Mouse (Mus musculus): ENCODE results near the gene Pid1. TPM values are rescaled to one million over a fixed set of nuclear protein-coding genes. Genes with fewer than 3 reads are reported as not detected.

The Pid1 gene
- polyA plus RNA-seq (2014; fragmentation: Nextera tagmentation; extraction: Ambion mirVana): 26.0 and 33.2 TPM in 2 replicates

GRCm38 (mm10) chr1:84363967-84364366, at the start of gene Pid1:
TSS of gene Pid1 (minus strand) at chr1:84364180.
- Histone ChIP-seq H3K27me3 (ENCODE audit: control insufficient read depth, insufficient read depth, low read length) (no peaks in the 10 kb centered on the region), H3K4me2 (ENCODE audit: low read depth, low read length) (no peak within 1 kb of the TSS), H3K9me3 (replicated peaks; ENCODE audit: control insufficient read depth, low read length) (no peaks in the 10 kb centered on the region), H3K4me1 (ENCODE audit: control insufficient read depth, insufficient read depth, low read length) (no peaks in the 10 kb centered on the region), H3K4me3 (ENCODE audit: low read depth, low read length) (no peak within 1 kb of the TSS), H3K36me3 (replicated peaks; ENCODE audit: control insufficient read depth, insufficient read depth, low read depth, low read length) (no peaks in the 10 kb centered on the region), H3K27ac (replicated peaks; ENCODE audit: low read depth, low read length) (no peak within 1 kb of the TSS), H3K9ac (replicated peaks; ENCODE audit: low read length) (no peak within 1 kb of the TSS)
- ATAC-seq (replicated peaks; ENCODE audit: insufficient number of reproducible peaks, low FRiP score, low TSS enrichment, low read depth) (no peak), DNase-seq (ENCODE audit: low spot score) (no peak)
- 93% methylated on average over 8 of the region's 8 CpGs for WGBS

GRCm38 (mm10) chr1:84409514-84409913, 45.5 kb upstream of the Pid1 start:
- H3K27me3 ChIP-seq (ENCODE audit: control insufficient read depth, insufficient read depth, low read length): no peaks in the 10 kb centered on the region
- no peak overlapping the region for H3K4me2 ChIP-seq (ENCODE audit: low read depth, low read length)
- H3K9me3 ChIP-seq (replicated peaks; ENCODE audit: control insufficient read depth, low read length): no peaks in the 10 kb centered on the region
- no peak for DNase-seq (ENCODE audit: low spot score)
- 85% methylated on average over 2 of the region's 2 CpGs for WGBS
- H3K4me1 ChIP-seq (ENCODE audit: control insufficient read depth, insufficient read depth, low read length): no peaks in the 10 kb centered on the region
- H3K4me3 ChIP-seq (ENCODE audit: low read depth, low read length): no peak overlapping the region
- H3K9ac ChIP-seq (replicated peaks; ENCODE audit: low read length): no peak overlapping the region
- ATAC-seq (replicated peaks; ENCODE audit: insufficient number of reproducible peaks, low FRiP score, low TSS enrichment, low read depth): no peak
- H3K36me3 ChIP-seq (replicated peaks; ENCODE audit: control insufficient read depth, insufficient read depth, low read depth, low read length): no peaks in the 10 kb centered on the region
- no peak overlapping the region for H3K27ac ChIP-seq (replicated peaks; ENCODE audit: low read depth, low read length)

- H3K9ac ChIP-seq (replicated peaks; ENCODE audit: low read length): no peak overlapping the region
Measured at GRCm38 (mm10) chr1:84408873-84409272, 44.9 kb upstream of the Pid1 start.

GRCm38 (mm10) chr1:84406891-84407290, 42.9 kb upstream of the Pid1 start:
- no peak for ATAC-seq (replicated peaks; ENCODE audit: insufficient number of reproducible peaks, low FRiP score, low TSS enrichment, low read depth)
- H3K4me3 ChIP-seq (ENCODE audit: low read depth, low read length): no peak overlapping the region

More at GRCm38 (mm10) chr1:84408873-84409272, 44.9 kb upstream of the Pid1 start:
- Histone ChIP-seq H3K4me3 (ENCODE audit: low read depth, low read length) (no peak overlapping the region), H3K4me2 (ENCODE audit: low read depth, low read length) (no peak overlapping the region), H3K4me1 (ENCODE audit: control insufficient read depth, insufficient read depth, low read length) (no peaks in the 10 kb centered on the region), H3K27ac (replicated peaks; ENCODE audit: low read depth, low read length) (no peak overlapping the region), H3K27me3 (ENCODE audit: control insufficient read depth, insufficient read depth, low read length) (no peaks in the 10 kb centered on the region), H3K9me3 (replicated peaks; ENCODE audit: control insufficient read depth, low read length) (no peaks in the 10 kb centered on the region), H3K36me3 (replicated peaks; ENCODE audit: control insufficient read depth, insufficient read depth, low read depth, low read length) (no peaks in the 10 kb centered on the region)
- 66% methylated on average over 2 of the region's 2 CpGs for WGBS
- DNase-seq (ENCODE audit: low spot score): no peak
- no peak for ATAC-seq (replicated peaks; ENCODE audit: insufficient number of reproducible peaks, low FRiP score, low TSS enrichment, low read depth)

GRCm38 (mm10) chr1:84405551-84406290, 41.7 kb upstream of the Pid1 start:
- DNase-seq (ENCODE audit: low spot score) (no peak), ATAC-seq (replicated peaks; ENCODE audit: insufficient number of reproducible peaks, low FRiP score, low TSS enrichment, low read depth) (no peak)
- Histone ChIP-seq H3K4me1 (ENCODE audit: control insufficient read depth, insufficient read depth, low read length) (no peaks in the 10 kb centered on the region), H3K9me3 (replicated peaks; ENCODE audit: control insufficient read depth, low read length) (no peaks in the 10 kb centered on the region), H3K4me3 (ENCODE audit: low read depth, low read length) (no peak overlapping the region), H3K27me3 (ENCODE audit: control insufficient read depth, insufficient read depth, low read length) (no peaks in the 10 kb centered on the region), H3K36me3 (replicated peaks; ENCODE audit: control insufficient read depth, insufficient read depth, low read depth, low read length) (no peaks in the 10 kb centered on the region), H3K27ac (replicated peaks; ENCODE audit: low read depth, low read length) (no peak overlapping the region), H3K9ac (replicated peaks; ENCODE audit: low read length) (no peak overlapping the region), H3K4me2 (ENCODE audit: low read depth, low read length) (no peak overlapping the region)
- 82% methylated on average over 5 of the region's 5 CpGs for WGBS

More at GRCm38 (mm10) chr1:84406891-84407290, 42.9 kb upstream of the Pid1 start:
- WGBS: 78% methylated on average over 4 of the region's 4 CpGs
- Histone ChIP-seq H3K27ac (replicated peaks; ENCODE audit: low read depth, low read length) (no peak overlapping the region), H3K9ac (replicated peaks; ENCODE audit: low read length) (no peak overlapping the region), H3K36me3 (replicated peaks; ENCODE audit: control insufficient read depth, insufficient read depth, low read depth, low read length) (no peaks in the 10 kb centered on the region), H3K4me1 (ENCODE audit: control insufficient read depth, insufficient read depth, low read length) (no peaks in the 10 kb centered on the region), H3K9me3 (replicated peaks; ENCODE audit: control insufficient read depth, low read length) (no peaks in the 10 kb centered on the region), H3K4me2 (ENCODE audit: low read depth, low read length) (no peak overlapping the region), H3K27me3 (ENCODE audit: control insufficient read depth, insufficient read depth, low read length) (no peaks in the 10 kb centered on the region)
- no peak for DNase-seq (ENCODE audit: low spot score)

- WGBS: 44% methylated on average over 12 of the region's 12 CpGs
- no peaks in the 10 kb centered on the region for H3K4me1 ChIP-seq (ENCODE audit: control insufficient read depth, insufficient read depth, low read length)
- no peak overlapping the region for H3K4me3 ChIP-seq (ENCODE audit: low read depth, low read length)
- ATAC-seq (replicated peaks; ENCODE audit: insufficient number of reproducible peaks, low FRiP score, low TSS enrichment, low read depth) (no peak), DNase-seq (ENCODE audit: low spot score) (no peak)
- no peak overlapping the region for H3K4me2 ChIP-seq (ENCODE audit: low read depth, low read length)
- no peaks in the 10 kb centered on the region for H3K9me3 ChIP-seq (replicated peaks; ENCODE audit: control insufficient read depth, low read length)
- H3K27ac ChIP-seq (replicated peaks; ENCODE audit: low read depth, low read length): no peak overlapping the region
- no peaks in the 10 kb centered on the region for H3K36me3 ChIP-seq (replicated peaks; ENCODE audit: control insufficient read depth, insufficient read depth, low read depth, low read length)
- no peaks in the 10 kb centered on the region for H3K27me3 ChIP-seq (ENCODE audit: control insufficient read depth, insufficient read depth, low read length)
- H3K9ac ChIP-seq (replicated peaks; ENCODE audit: low read length): no peak overlapping the region
Measured at GRCm38 (mm10) chr1:84404880-84405279, 40.9 kb upstream of the Pid1 start.

- H3K9ac ChIP-seq (replicated peaks; ENCODE audit: low read length): no peak overlapping the region
- WGBS: 71% methylated on average over 1 of the region's 1 CpGs
- H3K9me3 ChIP-seq (replicated peaks; ENCODE audit: control insufficient read depth, low read length): no peaks in the 10 kb centered on the region
- DNase-seq (ENCODE audit: low spot score) (no peak), ATAC-seq (replicated peaks; ENCODE audit: insufficient number of reproducible peaks, low FRiP score, low TSS enrichment, low read depth) (no peak)
- H3K4me1 ChIP-seq (ENCODE audit: control insufficient read depth, insufficient read depth, low read length): no peaks in the 10 kb centered on the region
- H3K27me3 ChIP-seq (ENCODE audit: control insufficient read depth, insufficient read depth, low read length): no peaks in the 10 kb centered on the region
- no peak overlapping the region for H3K4me3 ChIP-seq (ENCODE audit: low read depth, low read length)
- no peaks in the 10 kb centered on the region for H3K36me3 ChIP-seq (replicated peaks; ENCODE audit: control insufficient read depth, insufficient read depth, low read depth, low read length)
- H3K27ac ChIP-seq (replicated peaks; ENCODE audit: low read depth, low read length): no peak overlapping the region
- H3K4me2 ChIP-seq (ENCODE audit: low read depth, low read length): no peak overlapping the region
Measured at GRCm38 (mm10) chr1:84402154-84402553, 38.2 kb upstream of the Pid1 start.

- Histone ChIP-seq H3K27me3 (ENCODE audit: control insufficient read depth, insufficient read depth, low read length) (no peaks in the 10 kb centered on the region), H3K4me2 (ENCODE audit: low read depth, low read length) (no peak overlapping the region), H3K4me3 (ENCODE audit: low read depth, low read length) (no peak overlapping the region), H3K36me3 (replicated peaks; ENCODE audit: control insufficient read depth, insufficient read depth, low read depth, low read length) (no peaks in the 10 kb centered on the region), H3K9me3 (replicated peaks; ENCODE audit: control insufficient read depth, low read length) (no peaks in the 10 kb centered on the region), H3K9ac (replicated peaks; ENCODE audit: low read length) (no peak overlapping the region), H3K27ac (replicated peaks; ENCODE audit: low read depth, low read length) (no peak overlapping the region), H3K4me1 (ENCODE audit: control insufficient read depth, insufficient read depth, low read length) (no peaks in the 10 kb centered on the region)
- ATAC-seq (replicated peaks; ENCODE audit: insufficient number of reproducible peaks, low FRiP score, low TSS enrichment, low read depth) (no peak), DNase-seq (ENCODE audit: low spot score) (no peak)
- WGBS: 82% methylated on average over 3 of the region's 3 CpGs
Measured at GRCm38 (mm10) chr1:84399671-84400070, 35.7 kb upstream of the Pid1 start.

All from embryonic facial prominence, embryonic 11.5 days (tissue).